Mouse (Mus musculus) bone marrow, adult 2 months (tissue): ENCODE measurements around the gene Osbpl3.

Source experiments
- CTCF ChIP-seq: fragments of 200-500 bp; IDR thresholded peaks from 2 replicates; pipeline ENCODE4 v1.5.1; 2011; ENCODE audit warnings: low read length, control low read depth; ENCODE audit not compliant: control insufficient read depth, insufficient read depth
- POLR2A ChIP-seq: fragments of 200-500 bp; IDR thresholded peaks from 2 replicates; pipeline ENCODE4 v1.6.1; 2011; ENCODE audit warnings: low read depth, mild to moderate bottlenecking, control low read depth, low read length, borderline replicate concordance; ENCODE audit not compliant: control insufficient read depth

DNA sequence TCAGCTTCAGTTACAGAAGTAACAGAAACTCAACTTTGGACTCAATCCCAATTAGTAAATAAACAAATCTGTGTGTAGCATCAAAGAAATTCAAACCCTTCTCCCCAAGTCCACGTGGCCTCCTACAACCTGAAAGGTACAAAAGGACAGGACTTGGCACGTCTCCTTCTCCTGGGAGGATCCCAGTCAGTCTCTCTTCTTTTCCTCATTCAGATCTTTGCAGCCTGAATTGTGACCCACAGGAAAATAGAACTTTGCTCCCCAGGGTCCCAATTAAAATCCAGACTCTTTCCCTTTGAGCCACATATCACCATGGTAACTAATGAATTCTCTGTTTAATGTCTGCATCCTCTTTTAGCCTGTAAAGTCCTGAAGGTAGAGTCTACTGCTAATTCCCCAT is 10.4 kb downstream of the Osbpl3 start:
- TF ChIP-seq CTCF (no peak), POLR2A (no peak)
